15 mouse cellular contexts compared by ENCODE assay signal in genomic region chr16:12206421-12206950, GRCm38 (mm10).
"Had no signal": no experiment of that assay in that cellular context is flagged by ENCODE, and none has a peak within 500 bp of the region (broad histone marks: within the 10 kb centered on the region; RNA-seq: fewer than 3 reads in every experiment).

No protein-coding gene starts in this region.

- H3K4me2 ChIP-seq: neural tube, embryonic 13.5 days; neural tube, embryonic 15.5 days; stomach, embryonic 15.5 days had no signal

- DNase-seq: right cerebral cortex, adult 18-20 months; right cerebral cortex, postnatal 14 days; right cerebral cortex, postnatal 25 days; right cerebral cortex, postnatal 4 days; spleen, adult 18-20 months; thymus, adult 18-20 months; thymus, adult 2 months; thymus, postnatal 14 days; thymus, postnatal 25 days; thymus, postnatal 36 days; thymus, postnatal 4 days had no signal

- H3K4me3 ChIP-seq: neural tube, embryonic 13.5 days; neural tube, embryonic 15.5 days; stomach, embryonic 15.5 days had no signal

- H3K9me3 ChIP-seq: neural tube, embryonic 13.5 days; neural tube, embryonic 15.5 days; stomach, embryonic 15.5 days had no signal

- H3K36me3 ChIP-seq: neural tube, embryonic 13.5 days; neural tube, embryonic 15.5 days; stomach, embryonic 15.5 days had no signal

- H3K4me1 ChIP-seq: neural tube, embryonic 13.5 days; neural tube, embryonic 15.5 days; stomach, embryonic 15.5 days had no signal

- H3K27me3 ChIP-seq: neural tube, embryonic 13.5 days; neural tube, embryonic 15.5 days; stomach, embryonic 15.5 days had no signal

- H3K9ac ChIP-seq: neural tube, embryonic 13.5 days; neural tube, embryonic 15.5 days; stomach, embryonic 15.5 days had no signal

- H3K27ac ChIP-seq: neural tube, embryonic 13.5 days; neural tube, embryonic 15.5 days; stomach, embryonic 15.5 days; stomach, postnatal 0 days had no signal
